Mouse (Mus musculus): ENCODE results near the gene Slc32a1.

DNA sequence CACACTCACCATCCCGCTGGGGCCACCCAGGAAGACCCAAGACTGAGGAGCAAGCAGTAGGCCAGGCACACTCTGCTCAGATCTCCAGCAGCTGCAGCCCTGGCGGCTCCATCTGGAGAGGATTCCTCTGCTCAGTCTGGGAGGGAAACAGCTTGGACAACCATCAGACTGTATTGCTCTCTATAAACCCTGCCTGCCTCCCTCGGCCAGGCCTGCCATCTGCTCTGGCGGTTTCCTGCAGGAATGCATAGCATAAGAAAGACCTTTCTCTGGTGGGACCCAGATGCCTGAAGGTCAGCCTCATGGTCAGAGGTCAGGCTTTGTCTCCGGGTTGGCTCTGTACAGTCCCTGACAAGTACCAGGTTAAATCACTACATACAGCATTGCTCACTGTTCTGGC, 19.3 kb upstream of the Slc32a1 start:
- TF ChIP-seq CTCF (IDR thresholded peaks at IDR 0.05), result no peak
- TF ChIP-seq EP300 (IDR thresholded peaks at IDR 0.05), result no peak

Data from lung, postnatal 0 days (tissue).